ENCODE assay signal across 7 mouse cellular contexts in genomic region chr3:109010489-109011260, GRCm38 (mm10). TPM values are rescaled to one million over a fixed set of nuclear protein-coding genes. Genes with fewer than 3 reads are reported as not detected.
DNase-seq lines count a peak whose midpoint lies in the region; ATAC-seq and TF ChIP-seq lines count a peak whose summit lies in the region.

No protein-coding gene starts in this region.

- H3K27ac ChIP-seq in layer of hippocampus, adult 2 months, result 0 out of 2 replicates have a peak overlapping the region, but pooled peaks have one; percentile 55

- DNase-seq in layer of hippocampus, adult 2 months (ENCODE audit: low spot score in 2 of 2), result peak in 1 of 2 experiments; percentile 51
- DNase-seq in layer of hippocampus, postnatal 25 days (ENCODE audit: extremely low spot score in 1 of 2, low spot score in 1 of 2), result no peak
- peak; percentile 70 for DNase-seq in adrenal gland, postnatal 14 days
- DNase-seq in heart, postnatal 25 days (ENCODE audit: low spot score), result peak; percentile 47
- DNase-seq in thymus, postnatal 10 days (ENCODE audit: low spot score in 2 of 2), result no peak
- no peak for DNase-seq in thymus, postnatal 25 days

- peak; percentile 60 for ATAC-seq in megakaryocyte, adult 5-6 weeks (ENCODE audit: poor library complexity, severe bottlenecking)

- no peak for TF ChIP-seq CTCF in layer of hippocampus, adult 2 months (conservative IDR thresholded peaks at IDR 0.05)

- no peak overlapping the region for H3K4me3 ChIP-seq in layer of hippocampus, adult 2 months

- intact Hi-C loops in heart, postnatal 25 days (cut with DNase I), result no loop called here

RNA-seq across cellular contexts. Expression of gene Fam102b, which starts 16.7 kb away (rescaled TPM):
- 10 to 100 TPM; 26.5 to 28.2 TPM for total RNA-seq in layer of hippocampus, adult 2 months (2021)
- total RNA-seq in layer of hippocampus, postnatal 25 days (2021), result 10 to 100 TPM; 28.7 to 29.2 TPM
- 10.8 and 18.3 TPM in 2 replicates for total RNA-seq in adrenal gland, postnatal 14 days (2021)
- total RNA-seq in heart, postnatal 25 days (2021), result 10 to 100 TPM; 10.8 to 13.5 TPM
- 30.7 and 33.5 TPM in 2 replicates for total RNA-seq in megakaryocyte, adult 5-6 weeks (2015)
- total RNA-seq in megakaryocyte, adult 5-6 weeks (2017), result 41.3 and 42.0 TPM in 2 replicates

Comparison
In these comparisons a context has a peak if more than half of its experiments do, and no peak if none do; other contexts are left out.
1. DNase-seq: peak in adrenal gland, postnatal 14 days (single experiment) and heart, postnatal 25 days (single experiment); none in layer of hippocampus, postnatal 25 days (0 of 2), thymus, postnatal 10 days (0 of 2) and thymus, postnatal 25 days (single experiment).